Mouse (Mus musculus) intestine, embryonic 14.5 days (tissue): Measurements from ENCODE around the gene Slc43a2. TPM values are rescaled to one million over a fixed set of nuclear protein-coding genes. Genes with fewer than 3 reads are reported as not detected.
"Not testable (repeated sequence)": the region's sequence is repeated elsewhere in the genome, so short reads cannot be mapped to it uniquely, and the experiment has no call there.

Experiments used
- ATAC-seq: fragments of 200-750 bp; cut with Nextera tagmentation; replicated peaks from 2 replicates; pipeline ENCODE4 v1.8.0; 2017; ENCODE audit warnings: low read depth, moderate number of reproducible peaks, moderate TSS enrichment, moderate library complexity; ENCODE audit not compliant: low FRiP score, low TSS enrichment
- DNase-seq: peaks from one replicate; pipeline ENCODE4 v3.0.0-alpha.2; 2018; ENCODE audit warnings: low spot score
- H3K27ac ChIP-seq: fragments of 300-500 bp; sonication (generic); 2 replicates; pipeline ENCODE4 v1.5.1; 2014; ENCODE audit warnings: low read depth, mild to moderate bottlenecking, control low read depth
- H3K27me3 ChIP-seq: fragments of 300-500 bp; sonication (generic); replicated peaks from 2 replicates; pipeline ENCODE4 v1.6.1; 2014; ENCODE audit warnings: low read length, control low read depth; ENCODE audit not compliant: control insufficient read depth, insufficient read depth
- H3K36me3 ChIP-seq: fragments of 300-500 bp; sonication (generic); 2 replicates; pipeline ENCODE4 v1.6.1; 2014; ENCODE audit warnings: low read length, control low read depth; ENCODE audit not compliant: control insufficient read depth, insufficient read depth
- H3K4me1 ChIP-seq: fragments of 300-500 bp; sonication (generic); replicated peaks from 2 replicates; pipeline ENCODE4 v1.6.1; 2014; ENCODE audit warnings: low read length, control low read depth, mixed read lengths; ENCODE audit not compliant: control insufficient read depth, insufficient read depth
- H3K4me2 ChIP-seq: fragments of 300-500 bp; sonication (generic); 2 replicates; pipeline ENCODE4 v1.6.1; 2014; ENCODE audit warnings: low read length
- H3K4me3 ChIP-seq: fragments of 300-500 bp; sonication (generic); 2 replicates; pipeline ENCODE4 v1.5.1; 2014; ENCODE audit warnings: low read depth, low read length, control low read depth, mixed read lengths
- H3K9ac ChIP-seq: fragments of 300-500 bp; sonication (generic); 2 replicates; pipeline ENCODE4 v1.6.1; 2014; ENCODE audit warnings: mild to moderate bottlenecking, low read length
- H3K9me3 ChIP-seq: fragments of 300-500 bp; sonication (generic); 2 replicates; pipeline ENCODE4 v1.6.1; 2016; ENCODE audit warnings: low read length, control low read depth; ENCODE audit not compliant: control insufficient read depth
- whole genome bisulfite sequencing: fragments of 180-500 bp; shearing (Covaris S2); extraction: QIAGEN DNeasy Blood & Tissue Kit; methylation state at CpG from one replicate; pipeline ENCODE4 v1.1.7; 2014; 5-methylcytosine and 5-hydroxymethylcytosine counted together
- polyA plus RNA-seq: library from polyadenylated mRNA; unstranded; fragments of >200 nt; fragmentation: Nextera tagmentation; extraction: Ambion mirVana; gene quantifications from 2 replicates; pipeline ENCODE4 v1.2.1, GENCODE M21; 2014

Slc43a2 gene
- polyA plus RNA-seq, 1 experiment from 2014 or later: 4.8 TPM

GRCm38 (mm10) chr11:75552906-75553482 is 21.5 kb downstream of the Slc43a2 start:
- DNase-seq (no peak), ATAC-seq (no peak)
- Histone ChIP-seq H3K9ac (no peak overlapping the region), H3K27ac (no peak overlapping the region), H3K4me3 (no peak overlapping the region), H3K4me2 (no peak overlapping the region), H3K36me3 (no peaks in the 10 kb centered on the region), H3K4me1 (peaks cover 18% of the 10 kb centered on the region), H3K27me3 (no peaks in the 10 kb centered on the region), H3K9me3 (no peaks in the 10 kb centered on the region)
- WGBS: 53% methylated on average over 7 of the region's 7 CpGs

GRCm38 (mm10) chr11:75556006-75556405 is 24.5 kb downstream of the Slc43a2 start:
- not testable (repeated sequence) for ATAC-seq, H3K9me3 ChIP-seq, H3K27ac ChIP-seq, H3K4me3 ChIP-seq, DNase-seq, H3K4me2 ChIP-seq, H3K27me3 ChIP-seq, H3K36me3 ChIP-seq, H3K9ac ChIP-seq
- WGBS: 88% methylated on average over 6 of the region's 6 CpGs
- H3K4me1 ChIP-seq: peaks cover 13% of the 10 kb centered on the region

- Histone ChIP-seq H3K4me2 (no peak overlapping the region), H3K27me3 (no peaks in the 10 kb centered on the region), H3K9ac (no peak overlapping the region), H3K36me3 (no peaks in the 10 kb centered on the region), H3K4me1 (peaks cover 10% of the 10 kb centered on the region), H3K27ac (no peak overlapping the region), H3K9me3 (no peaks in the 10 kb centered on the region), H3K4me3 (no peak overlapping the region)
- ATAC-seq (no peak), DNase-seq (no peak)
- WGBS: 79% methylated on average over 6 of the region's 6 CpGs
These were observed 25.6 kb downstream of the Slc43a2 start for GRCm38 (mm10) chr11:75557142-75557541.

- no peaks in the 10 kb centered on the region for H3K27me3 ChIP-seq
- H3K4me3 ChIP-seq: no peak overlapping the region
- DNase-seq (no peak), ATAC-seq (no peak)
- 81% methylated on average over 1 of the region's 1 CpGs for WGBS
- H3K9ac ChIP-seq: no peak overlapping the region
- peaks cover 1% of the 10 kb centered on the region for H3K4me1 ChIP-seq
- H3K9me3 ChIP-seq: no peaks in the 10 kb centered on the region
- no peaks in the 10 kb centered on the region for H3K36me3 ChIP-seq
- H3K4me2 ChIP-seq: no peak overlapping the region
- no peak overlapping the region for H3K27ac ChIP-seq
These were observed 26.6 kb downstream of the Slc43a2 start for GRCm38 (mm10) chr11:75558101-75558500.

GRCm38 (mm10) chr11:75559870-75560504 is 28.5 kb downstream of the Slc43a2 start:
- H3K27ac ChIP-seq: 0 out of 2 replicates have a peak overlapping the region, but pooled peaks have one; percentile 34
- ATAC-seq (no peak), DNase-seq (no peak)
- no peaks in the 10 kb centered on the region for H3K36me3 ChIP-seq
- H3K9me3 ChIP-seq: no peaks in the 10 kb centered on the region
- H3K4me3 ChIP-seq: no peak overlapping the region
- H3K9ac ChIP-seq: no peak overlapping the region
- 83% methylated on average over 8 of the region's 8 CpGs for WGBS
- no peak overlapping the region for H3K4me2 ChIP-seq
- H3K4me1 ChIP-seq: no peaks in the 10 kb centered on the region
- no peaks in the 10 kb centered on the region for H3K27me3 ChIP-seq

GRCm38 (mm10) chr11:75560530-75561409 is 29.3 kb downstream of the Slc43a2 start:
- DNase-seq (no peak), ATAC-seq (peak; percentile 75; the same call in 1 of the 2 replicates)
- Histone ChIP-seq H3K27ac (0 out of 2 replicates have a peak overlapping the region, but pooled peaks have one; percentile 34), H3K9me3 (no peaks in the 10 kb centered on the region), H3K4me1 (no peaks in the 10 kb centered on the region), H3K36me3 (no peaks in the 10 kb centered on the region), H3K9ac (no peak overlapping the region), H3K4me3 (no peak overlapping the region), H3K4me2 (no peak overlapping the region), H3K27me3 (no peaks in the 10 kb centered on the region)
- WGBS: 66% methylated on average over 14 of the region's 14 CpGs

GRCm38 (mm10) chr11:75561410-75561791 is 29.9 kb downstream of the Slc43a2 start:
- H3K27ac ChIP-seq: no peak overlapping the region
- no peak for ATAC-seq
- no peak overlapping the region for H3K4me3 ChIP-seq
- no peaks in the 10 kb centered on the region for H3K9me3 ChIP-seq
- H3K9ac ChIP-seq: no peak overlapping the region
- H3K4me1 ChIP-seq: no peaks in the 10 kb centered on the region
- DNase-seq: no peak
- 80% methylated on average over 5 of the region's 5 CpGs for WGBS
- no peaks in the 10 kb centered on the region for H3K27me3 ChIP-seq
- H3K36me3 ChIP-seq: no peaks in the 10 kb centered on the region
- no peak overlapping the region for H3K4me2 ChIP-seq

- DNase-seq (no peak), ATAC-seq (no peak)
- 89% methylated on average over 8 of the region's 8 CpGs for WGBS
- Histone ChIP-seq H3K9me3 (no peaks in the 10 kb centered on the region), H3K36me3 (no peaks in the 10 kb centered on the region), H3K4me1 (no peaks in the 10 kb centered on the region), H3K9ac (no peak overlapping the region), H3K27me3 (no peaks in the 10 kb centered on the region), H3K27ac (no peak overlapping the region), H3K4me3 (no peak overlapping the region), H3K4me2 (no peak overlapping the region)
These were observed 31.3 kb downstream of the Slc43a2 start for GRCm38 (mm10) chr11:75562840-75563239.
